Mouse (Mus musculus) myocyte (in vitro differentiated cells): ENCODE results near the gene A2ml1. TPM values are rescaled to one million over a fixed set of nuclear protein-coding genes. Genes with fewer than 3 reads are reported as not detected.

ENCODE experiments used
- polyA plus RNA-seq: library from polyadenylated mRNA; unstranded; fragments of >200 nt; fragmentation: generic; extraction: Trizol; gene quantifications from one replicate; pipeline ENCODE4 v1.2.1, GENCODE M21; 2012; ENCODE audit warnings: missing spikeins

The A2ml1 gene
- polyA plus RNA-seq, 1 experiment = not detected

Other genes with a start within 250 kb of the A2ml1 start
- gene Tulp3, start 225.8 kb downstream of the A2ml1 start, polyA plus RNA-seq = 22.3 TPM
- 32.8 TPM for gene Rhno1, start 218.7 kb downstream of the A2ml1 start, polyA plus RNA-seq
- gene Foxm1, start 218.6 kb downstream of the A2ml1 start, polyA plus RNA-seq = 22.5 TPM
- gene Tex52, start 206.2 kb downstream of the A2ml1 start, polyA plus RNA-seq = 0.13 TPM
- gene Gm44596, start 206.1 kb downstream of the A2ml1 start, polyA plus RNA-seq = not detected
- 1.1 TPM for gene Nrip2, start 182.3 kb downstream of the A2ml1 start, polyA plus RNA-seq
- 32.6 TPM for gene Itfg2, start 156.7 kb downstream of the A2ml1 start, polyA plus RNA-seq
- gene Fkbp4, start 142.9 kb downstream of the A2ml1 start, polyA plus RNA-seq = 224 TPM
- gene Pzp, start 54.9 kb downstream of the A2ml1 start, polyA plus RNA-seq = not detected
- gene Klrb1a, start 41.9 kb upstream of the A2ml1 start, polyA plus RNA-seq = 0.29 TPM
- not detected for gene Clec2h, start 80.8 kb upstream of the A2ml1 start, polyA plus RNA-seq
- gene Klrb1, start 141.5 kb upstream of the A2ml1 start, polyA plus RNA-seq = not detected
- not detected for gene Klrb1c, start 207.6 kb upstream of the A2ml1 start, polyA plus RNA-seq
- not detected for gene Gm44511, start 244.7 kb upstream of the A2ml1 start, polyA plus RNA-seq
- not detected for gene Klrb1b, start 244.7 kb upstream of the A2ml1 start, polyA plus RNA-seq